Mouse (Mus musculus): ENCODE results near the gene Npas3.

GRCm38 (mm10) chr12:54110930-54111329 lies 862.5 kb downstream of the Npas3 start:
- TF ChIP-seq EP300 (IDR thresholded peaks at IDR 0.05; ENCODE audit: insufficient read depth, low read depth, low read length) (peak; percentile 95), CTCF (IDR thresholded peaks at IDR 0.05; ENCODE audit: low read depth, low read length) (no peak), POLR2A (IDR thresholded peaks at IDR 0.05; ENCODE audit: insufficient read depth, low read length) (no peak)

Data from ES-Bruce4 (cell line).